Mouse (Mus musculus) stomach, embryonic 15.5 days (tissue): ENCODE results near the gene Sez6l2. TPM values are rescaled to one million over a fixed set of nuclear protein-coding genes. Genes with fewer than 3 reads are reported as not detected.
A peak's percentile ranks its signal among the peaks of the same experiment; 100 is the strongest.
"Not testable (repeated sequence)": the region's sequence is repeated elsewhere in the genome, so short reads cannot be mapped to it uniquely, and the experiment has no call there.

Experiments used
- ATAC-seq: fragments of 200-750 bp; cut with Nextera tagmentation; 2 replicates; pipeline ENCODE4 v1.8.0; 2017; ENCODE audit warnings: low read depth, moderate number of reproducible peaks, moderate TSS enrichment; ENCODE audit not compliant: insufficient read depth, low FRiP score
- H3K27ac ChIP-seq: fragments of 300-500 bp; sonication (generic); 2 replicates; pipeline ENCODE4 v1.5.1; 2015; ENCODE audit warnings: mild to moderate bottlenecking, inconsistent platforms
- H3K27me3 ChIP-seq: fragments of 300-500 bp; sonication (generic); replicated peaks from 2 replicates; pipeline ENCODE4 v1.6.1; 2015; ENCODE audit warnings: inconsistent platforms
- H3K36me3 ChIP-seq: fragments of 300-500 bp; sonication (generic); 2 replicates; pipeline ENCODE4 v1.6.1; 2015; ENCODE audit warnings: inconsistent platforms
- H3K4me1 ChIP-seq: fragments of 300-500 bp; sonication (generic); 2 replicates; pipeline ENCODE4 v1.6.1; 2015; ENCODE audit warnings: inconsistent platforms
- H3K4me2 ChIP-seq: fragments of 300-500 bp; sonication (generic); 2 replicates; pipeline ENCODE4 v1.6.1; 2015; ENCODE audit warnings: mild to moderate bottlenecking, inconsistent platforms
- H3K4me3 ChIP-seq: fragments of 300-500 bp; sonication (generic); replicated peaks from 2 replicates; pipeline ENCODE4 v1.5.1; 2015; ENCODE audit warnings: inconsistent platforms
- H3K9ac ChIP-seq: fragments of 300-500 bp; sonication (generic); 2 replicates; pipeline ENCODE4 v1.6.1; 2015; ENCODE audit warnings: inconsistent platforms
- H3K9me3 ChIP-seq: fragments of 300-500 bp; sonication (generic); 2 replicates; pipeline ENCODE4 v1.6.1; 2016; ENCODE audit warnings: inconsistent platforms
- WGBS: fragments of 180-500 bp; shearing (Covaris S2); methylation state at CpG from one replicate; pipeline ENCODE4 v1.1.7; 2015; 5-methylcytosine and 5-hydroxymethylcytosine counted together
- polyA plus RNA-seq: library from polyadenylated mRNA; unstranded; fragments of >200 nt; fragmentation: Nextera tagmentation; extraction: Ambion mirVana; gene quantifications from 2 replicates; pipeline ENCODE4 v1.2.1, GENCODE M21; 2015

Sez6l2 gene
- 1.5 and 2.3 TPM in 2 replicates for polyA plus RNA-seq

GRCm38 (mm10) chr7:126949793-126950646 lies at the start of gene Sez6l2:
Sez6l2 (plus strand) TSS chr7:126950563.
- Histone ChIP-seq H3K9ac (no peak within 1 kb of the TSS), H3K36me3 (no peaks in the 10 kb centered on the region)
- under 1% methylated on average over 42 of the region's 42 CpGs for WGBS

GRCm38 (mm10) chr7:126905590-126905989 lies 44.8 kb upstream of the Sez6l2 start:
- Histone ChIP-seq H3K9me3 (no peaks in the 10 kb centered on the region), H3K9ac (no peak overlapping the region), H3K4me1 (no peaks in the 10 kb centered on the region), H3K27ac (no peak overlapping the region), H3K36me3 (no peaks in the 10 kb centered on the region), H3K4me2 (no peak overlapping the region), H3K27me3 (no peaks in the 10 kb centered on the region), H3K4me3 (no peak overlapping the region)
- 70% methylated on average over 3 of the region's 3 CpGs for WGBS
- ATAC-seq, result no peak

More at GRCm38 (mm10) chr7:126949793-126950646, at the start of gene Sez6l2:
- Histone ChIP-seq H3K4me2 (peak within 1 kb of the TSS; percentile 99), H3K4me1 (peaks cover 5% of the 10 kb centered on the region), H3K27me3 (peaks cover 27% of the 10 kb centered on the region), H3K4me3 (peak within 1 kb of the TSS; percentile 51), H3K27ac (no peak within 1 kb of the TSS), H3K9me3 (no peaks in the 10 kb centered on the region)
- ATAC-seq, result peak; percentile 85

GRCm38 (mm10) chr7:126914844-126915243 lies 35.5 kb upstream of the Sez6l2 start:
- Histone ChIP-seq H3K27me3 (no peaks in the 10 kb centered on the region), H3K36me3 (no peaks in the 10 kb centered on the region), H3K27ac (no peak overlapping the region), H3K9ac (no peak overlapping the region), H3K4me2 (no peak overlapping the region), H3K4me3 (no peak overlapping the region), H3K4me1 (no peaks in the 10 kb centered on the region), H3K9me3 (no peaks in the 10 kb centered on the region)
- no peak for ATAC-seq
- WGBS, result 75% methylated on average over 3 of the region's 3 CpGs

- H3K9ac ChIP-seq, H3K4me2 ChIP-seq, H3K4me1 ChIP-seq, H3K9me3 ChIP-seq, H3K4me3 ChIP-seq, H3K27me3 ChIP-seq, H3K36me3 ChIP-seq, H3K27ac ChIP-seq, ATAC-seq: not testable (repeated sequence)
- 20% methylated on average over 4 of the region's 4 CpGs for WGBS
Measured at GRCm38 (mm10) chr7:126918356-126918755, 32.0 kb upstream of the Sez6l2 start.

- no peaks in the 10 kb centered on the region for H3K9me3 ChIP-seq
- ATAC-seq, result no peak
- H3K27me3 ChIP-seq, result no peaks in the 10 kb centered on the region
- 68% methylated on average over 4 of the region's 4 CpGs for WGBS
- no peak overlapping the region for H3K4me2 ChIP-seq
- peaks cover 9% of the 10 kb centered on the region for H3K4me1 ChIP-seq
- H3K9ac ChIP-seq, result no peak overlapping the region
- no peaks in the 10 kb centered on the region for H3K36me3 ChIP-seq
- H3K4me3 ChIP-seq, result no peak overlapping the region
- H3K27ac ChIP-seq, result no peak overlapping the region
Measured at GRCm38 (mm10) chr7:126919973-126920372, 30.4 kb upstream of the Sez6l2 start.

GRCm38 (mm10) chr7:126921563-126921962 lies 28.8 kb upstream of the Sez6l2 start:
- Histone ChIP-seq H3K36me3 (no peaks in the 10 kb centered on the region), H3K4me3 (no peak overlapping the region), H3K9ac (no peak overlapping the region), H3K4me2 (no peak overlapping the region), H3K27ac (no peak overlapping the region), H3K9me3 (no peaks in the 10 kb centered on the region), H3K27me3 (no peaks in the 10 kb centered on the region), H3K4me1 (peaks cover 9% of the 10 kb centered on the region)
- no peak for ATAC-seq
- WGBS, result 69% methylated on average over 2 of the region's 2 CpGs

- H3K4me2 ChIP-seq, result peak within 1 kb of the TSS; percentile 15; the same call in 1 of the 2 replicates
- 27% methylated on average over 5 of the region's 5 CpGs for WGBS
- H3K27ac ChIP-seq, result peak within 1 kb of the TSS; percentile 58
- H3K4me3 ChIP-seq, result no peak within 1 kb of the TSS
- H3K9ac ChIP-seq, result no peak within 1 kb of the TSS
- peaks cover 9% of the 10 kb centered on the region for H3K4me1 ChIP-seq
- H3K36me3 ChIP-seq, result no peaks in the 10 kb centered on the region
- no peaks in the 10 kb centered on the region for H3K27me3 ChIP-seq
- peak; percentile 80 for ATAC-seq
- no peaks in the 10 kb centered on the region for H3K9me3 ChIP-seq
Measured at GRCm38 (mm10) chr7:126922624-126923060, 27.7 kb upstream of the Sez6l2 start, which contains the start of gene Tmem219. Tmem219 (minus strand) TSS chr7:126922917.

- no peaks in the 10 kb centered on the region for H3K9me3 ChIP-seq
- H3K27ac ChIP-seq, result no peak overlapping the region
- no peaks in the 10 kb centered on the region for H3K36me3 ChIP-seq
- no peak overlapping the region for H3K4me3 ChIP-seq
- no peaks in the 10 kb centered on the region for H3K27me3 ChIP-seq
- ATAC-seq, result no peak
- H3K9ac ChIP-seq, result no peak overlapping the region
- WGBS, result 66% methylated on average over 5 of the region's 5 CpGs
- no peak overlapping the region for H3K4me2 ChIP-seq
- peaks cover 9% of the 10 kb centered on the region for H3K4me1 ChIP-seq
Measured at GRCm38 (mm10) chr7:126923999-126924398, 26.4 kb upstream of the Sez6l2 start.

- WGBS, result 21% methylated on average over 3 of the region's 3 CpGs
- no peaks in the 10 kb centered on the region for H3K27me3 ChIP-seq
- no peak for ATAC-seq
Measured at GRCm38 (mm10) chr7:126926299-126926698, 24.1 kb upstream of the Sez6l2 start.

GRCm38 (mm10) chr7:126928384-126929037 lies 21.9 kb upstream of the Sez6l2 start, which contains the start of gene Kctd13:
Kctd13 (plus strand) TSS chr7:126928879.
- peak within 1 kb of the TSS; percentile 72 for H3K9ac ChIP-seq
- H3K27ac ChIP-seq, result peak within 1 kb of the TSS; percentile 71
- peak; percentile 96 for ATAC-seq
- H3K4me2 ChIP-seq, result peak within 1 kb of the TSS; percentile 78
- no peaks in the 10 kb centered on the region for H3K9me3 ChIP-seq
- 3% methylated on average over 55 of the region's 56 CpGs for WGBS
- 0 out of 2 replicates have a peak, but pooled peaks cover 8% of the 10 kb centered on the region for H3K36me3 ChIP-seq
- H3K4me3 ChIP-seq, result peak within 1 kb of the TSS; percentile 80
- no peaks in the 10 kb centered on the region for H3K4me1 ChIP-seq
- no peaks in the 10 kb centered on the region for H3K27me3 ChIP-seq

More at GRCm38 (mm10) chr7:126926299-126926698, 24.1 kb upstream of the Sez6l2 start:
- no peak overlapping the region for H3K9ac ChIP-seq
- no peak overlapping the region for H3K4me2 ChIP-seq
- no peak overlapping the region for H3K4me3 ChIP-seq
- no peaks in the 10 kb centered on the region for H3K9me3 ChIP-seq
- peaks cover 9% of the 10 kb centered on the region for H3K4me1 ChIP-seq
- H3K36me3 ChIP-seq, result 0 out of 2 replicates have a peak, but pooled peaks cover 3% of the 10 kb centered on the region
- H3K27ac ChIP-seq, result no peak overlapping the region

- Histone ChIP-seq H3K9me3 (no peaks in the 10 kb centered on the region), H3K9ac (peak overlapping the region; percentile 72)
Measured at GRCm38 (mm10) chr7:126929046-126929445, 21.3 kb upstream of the Sez6l2 start.

More at GRCm38 (mm10) chr7:126929046-126929445, 21.3 kb upstream of the Sez6l2 start:
- peak overlapping the region; percentile 80 for H3K4me3 ChIP-seq
- peak overlapping the region; percentile 78 for H3K4me2 ChIP-seq
- peak overlapping the region; percentile 71 for H3K27ac ChIP-seq
- WGBS, result under 1% methylated on average over 27 of the region's 27 CpGs
- H3K27me3 ChIP-seq, result no peaks in the 10 kb centered on the region
- H3K36me3 ChIP-seq, result 0 out of 2 replicates have a peak, but pooled peaks cover 8% of the 10 kb centered on the region
- ATAC-seq, result no peak; the same call in none of the 2 replicates
- no peaks in the 10 kb centered on the region for H3K4me1 ChIP-seq
